Mouse (Mus musculus) neural tube, embryonic 10.5 days (tissue): ENCODE data around the gene Hormad1.

Experiments used
- DNase-seq: peaks from one replicate; pipeline ENCODE4 v3.0.0-alpha.2; 2017; ENCODE audit warnings: low spot score; ENCODE audit errors: extremely low spot score

The Hormad1 gene

GRCm38 (mm10) chr3:95636072-95636471 lies 76.6 kb downstream of the Hormad1 start:
- DNase-seq: no peak
